Mouse (Mus musculus): ENCODE data around the gene Gpr173. TPM values are rescaled to one million over a fixed set of nuclear protein-coding genes. Genes with fewer than 3 reads are reported as not detected.
"Not testable (repeated sequence)": the region's sequence is repeated elsewhere in the genome, so short reads cannot be mapped to it uniquely, and the experiment has no call there.

The Gpr173 gene
- polyA plus RNA-seq, 1 experiment from 2014 or later = 5.2 TPM

GRCm38 (mm10) chrX:152342903-152343302 is 25.6 kb downstream of the Gpr173 start:
- H3K27ac ChIP-seq (replicated peaks; ENCODE audit: low read depth, low read length) = peak overlapping the region; percentile 65; the same call in 1 of the 2 replicates
- no peaks in the 10 kb centered on the region; the same call in 1 of the 2 replicates for H3K36me3 ChIP-seq (replicated peaks; ENCODE audit: control insufficient read depth, insufficient read depth, low read depth, low read length)
- no peak for ATAC-seq (replicated peaks; ENCODE audit: insufficient number of reproducible peaks, low FRiP score, low TSS enrichment, low read depth)
- H3K9me3 ChIP-seq (replicated peaks; ENCODE audit: control insufficient read depth, low read length) = no peaks in the 10 kb centered on the region
- peaks cover 14% of the 10 kb centered on the region for H3K27me3 ChIP-seq (ENCODE audit: control insufficient read depth, insufficient read depth, low read length)
- H3K4me2 ChIP-seq (ENCODE audit: low read depth, low read length) = peak overlapping the region; percentile 36; the same call in 1 of the 2 replicates
- H3K4me3 ChIP-seq (ENCODE audit: low read depth, low read length) = peak overlapping the region; percentile 20
- 22% methylated on average over 6 of the region's 6 CpGs for WGBS
- peak overlapping the region; percentile 48; the same call in 1 of the 2 replicates for H3K9ac ChIP-seq (replicated peaks; ENCODE audit: low read length)
- DNase-seq (ENCODE audit: low spot score) = no peak
- no peaks in the 10 kb centered on the region for H3K4me1 ChIP-seq (ENCODE audit: control insufficient read depth, insufficient read depth, low read length)

GRCm38 (mm10) chrX:152342358-152342901 is 26.1 kb downstream of the Gpr173 start, which contains the start of gene Tspyl2:
TSS of gene Tspyl2 (minus strand) at chrX:152342425.
- Histone ChIP-seq H3K27me3 (ENCODE audit: control insufficient read depth, insufficient read depth, low read length) (peaks cover 14% of the 10 kb centered on the region), H3K9me3 (replicated peaks; ENCODE audit: control insufficient read depth, low read length) (no peaks in the 10 kb centered on the region), H3K9ac (replicated peaks; ENCODE audit: low read length) (peak within 1 kb of the TSS; percentile 69), H3K4me3 (ENCODE audit: low read depth, low read length) (peak within 1 kb of the TSS; percentile 57), H3K4me2 (ENCODE audit: low read depth, low read length) (peak within 1 kb of the TSS; percentile 36), H3K4me1 (ENCODE audit: control insufficient read depth, insufficient read depth, low read length) (no peaks in the 10 kb centered on the region), H3K27ac (replicated peaks; ENCODE audit: low read depth, low read length) (peak within 1 kb of the TSS; percentile 65; the same call in 1 of the 2 replicates), H3K36me3 (replicated peaks; ENCODE audit: control insufficient read depth, insufficient read depth, low read depth, low read length) (no peaks in the 10 kb centered on the region; the same call in 1 of the 2 replicates)
- WGBS = 15% methylated on average over 23 of the region's 27 CpGs
- ATAC-seq (replicated peaks; ENCODE audit: insufficient number of reproducible peaks, low FRiP score, low TSS enrichment, low read depth) (peak; percentile 98), DNase-seq (ENCODE audit: low spot score) (peak; percentile 92)

- H3K9me3 ChIP-seq (replicated peaks; ENCODE audit: control insufficient read depth, low read length) = no peaks in the 10 kb centered on the region
- peaks cover 17% of the 10 kb centered on the region for H3K27me3 ChIP-seq (ENCODE audit: control insufficient read depth, insufficient read depth, low read length)
- H3K27ac ChIP-seq (replicated peaks; ENCODE audit: low read depth, low read length) = no peak overlapping the region
- H3K4me2 ChIP-seq (ENCODE audit: low read depth, low read length) = peak overlapping the region; percentile 32
- DNase-seq (ENCODE audit: low spot score) = no peak
- H3K4me1 ChIP-seq (ENCODE audit: control insufficient read depth, insufficient read depth, low read length) = no peaks in the 10 kb centered on the region
- ATAC-seq (replicated peaks; ENCODE audit: insufficient number of reproducible peaks, low FRiP score, low TSS enrichment, low read depth) = no peak
- H3K36me3 ChIP-seq (replicated peaks; ENCODE audit: control insufficient read depth, insufficient read depth, low read depth, low read length) = no peaks in the 10 kb centered on the region; the same call in 1 of the 2 replicates
- H3K9ac ChIP-seq (replicated peaks; ENCODE audit: low read length) = peak overlapping the region; percentile 69
- 23% methylated on average over 11 of the region's 11 CpGs for WGBS
- H3K4me3 ChIP-seq (ENCODE audit: low read depth, low read length) = peak overlapping the region; percentile 57
These were observed 27.0 kb downstream of the Gpr173 start for GRCm38 (mm10) chrX:152341496-152341895.

- H3K9me3 ChIP-seq (replicated peaks; ENCODE audit: control insufficient read depth, low read length) = no peaks in the 10 kb centered on the region
These were observed 31.8 kb downstream of the Gpr173 start for GRCm38 (mm10) chrX:152336546-152337332.

GRCm38 (mm10) chrX:152336123-152336522 is 32.4 kb downstream of the Gpr173 start:
- WGBS = 26% methylated on average over 4 of the region's 4 CpGs
- not testable (repeated sequence) for DNase-seq (ENCODE audit: low spot score); H3K4me1 ChIP-seq (ENCODE audit: control insufficient read depth, insufficient read depth, low read length); H3K9ac ChIP-seq (replicated peaks; ENCODE audit: low read length); H3K36me3 ChIP-seq (replicated peaks; ENCODE audit: control insufficient read depth, insufficient read depth, low read depth, low read length); H3K9me3 ChIP-seq (replicated peaks; ENCODE audit: control insufficient read depth, low read length); H3K27ac ChIP-seq (replicated peaks; ENCODE audit: low read depth, low read length)
- peaks cover 10% of the 10 kb centered on the region for H3K27me3 ChIP-seq (ENCODE audit: control insufficient read depth, insufficient read depth, low read length)
- ATAC-seq (replicated peaks; ENCODE audit: insufficient number of reproducible peaks, low FRiP score, low TSS enrichment, low read depth) = peak; percentile 19; the same call in 1 of the 2 replicates
- H3K4me2 ChIP-seq (ENCODE audit: low read depth, low read length) = peak overlapping the region; percentile 7; the same call in 1 of the 2 replicates
- H3K4me3 ChIP-seq (ENCODE audit: low read depth, low read length) = peak overlapping the region; percentile 14; the same call in 1 of the 2 replicates

More at GRCm38 (mm10) chrX:152336546-152337332, 31.8 kb downstream of the Gpr173 start:
- Histone ChIP-seq H3K36me3 (replicated peaks; ENCODE audit: control insufficient read depth, insufficient read depth, low read depth, low read length) (no peaks in the 10 kb centered on the region; the same call in 1 of the 2 replicates), H3K27me3 (ENCODE audit: control insufficient read depth, insufficient read depth, low read length) (peaks cover 10% of the 10 kb centered on the region), H3K4me3 (ENCODE audit: low read depth, low read length) (peak overlapping the region; percentile 15), H3K27ac (replicated peaks; ENCODE audit: low read depth, low read length) (peak overlapping the region; percentile 86), H3K4me2 (ENCODE audit: low read depth, low read length) (peak overlapping the region; percentile 45), H3K9ac (replicated peaks; ENCODE audit: low read length) (peak overlapping the region; percentile 55), H3K4me1 (ENCODE audit: control insufficient read depth, insufficient read depth, low read length) (no peaks in the 10 kb centered on the region)
- ATAC-seq (replicated peaks; ENCODE audit: insufficient number of reproducible peaks, low FRiP score, low TSS enrichment, low read depth) = peak; percentile 99
- 20% methylated on average over 32 of the region's 33 CpGs for WGBS
- DNase-seq (ENCODE audit: low spot score) = peak; percentile 90

- not testable (repeated sequence) for H3K4me2 ChIP-seq (ENCODE audit: low read depth, low read length); H3K27me3 ChIP-seq (ENCODE audit: control insufficient read depth, insufficient read depth, low read length); H3K9me3 ChIP-seq (replicated peaks; ENCODE audit: control insufficient read depth, low read length); H3K9ac ChIP-seq (replicated peaks; ENCODE audit: low read length); H3K4me1 ChIP-seq (ENCODE audit: control insufficient read depth, insufficient read depth, low read length); DNase-seq (ENCODE audit: low spot score); H3K4me3 ChIP-seq (ENCODE audit: low read depth, low read length); H3K36me3 ChIP-seq (replicated peaks; ENCODE audit: control insufficient read depth, insufficient read depth, low read depth, low read length); H3K27ac ChIP-seq (replicated peaks; ENCODE audit: low read depth, low read length); ATAC-seq (replicated peaks; ENCODE audit: insufficient number of reproducible peaks, low FRiP score, low TSS enrichment, low read depth)
These were observed 39.1 kb downstream of the Gpr173 start for GRCm38 (mm10) chrX:152329400-152329799.

GRCm38 (mm10) chrX:152327689-152328052 is 40.8 kb downstream of the Gpr173 start:
- H3K27me3 ChIP-seq (ENCODE audit: control insufficient read depth, insufficient read depth, low read length) = peaks cover 2% of the 10 kb centered on the region; the same call in 1 of the 2 replicates
- H3K27ac ChIP-seq (replicated peaks; ENCODE audit: low read depth, low read length) = no peak overlapping the region
- ATAC-seq (replicated peaks; ENCODE audit: insufficient number of reproducible peaks, low FRiP score, low TSS enrichment, low read depth) (peak; percentile 46; the same call in 1 of the 2 replicates), DNase-seq (ENCODE audit: low spot score) (no peak)
- no peaks in the 10 kb centered on the region for H3K9me3 ChIP-seq (replicated peaks; ENCODE audit: control insufficient read depth, low read length)
- H3K36me3 ChIP-seq (replicated peaks; ENCODE audit: control insufficient read depth, insufficient read depth, low read depth, low read length) = no peaks in the 10 kb centered on the region
- H3K4me1 ChIP-seq (ENCODE audit: control insufficient read depth, insufficient read depth, low read length) = no peaks in the 10 kb centered on the region
- peak overlapping the region; percentile 30; the same call in 1 of the 2 replicates for H3K9ac ChIP-seq (replicated peaks; ENCODE audit: low read length)
- 22% methylated on average over 8 of the region's 8 CpGs for WGBS
- no peak overlapping the region for H3K4me2 ChIP-seq (ENCODE audit: low read depth, low read length)
- H3K4me3 ChIP-seq (ENCODE audit: low read depth, low read length) = no peak overlapping the region
